Mouse (Mus musculus) hematopoietic stem cell, adult 5-6 weeks (primary cell): ENCODE results near the gene Cklf. TPM values are rescaled to one million over a fixed set of nuclear protein-coding genes. Genes with fewer than 3 reads are reported as not detected.

Experiments used
- total RNA-seq: library from RNA; stranded (forward); fragments of 172-1452, 232-1000 nt; gene quantifications from 2 replicates; pipeline ENCODE4 v1.2.3, GENCODE M21; 2017

The Cklf gene
- total RNA-seq, 1 experiment from 2014 or later = 23.2 TPM

Other genes starting within 250 kb of the Cklf start
- gene Cdh5, start 149.2 kb upstream of the Cklf start, total RNA-seq = not detected in 2 replicates
- gene Bean1, start 80.4 kb upstream of the Cklf start, total RNA-seq = not detected in 2 replicates
- 22.0 and 23.6 TPM in 2 replicates for gene Tk2, start 2.3 kb upstream of the Cklf start, total RNA-seq
- gene Cmtm2a, start 42.3 kb downstream of the Cklf start, total RNA-seq = not detected in 2 replicates
- not detected in 2 replicates for gene Gm45711, start 59.2 kb downstream of the Cklf start, total RNA-seq
- gene Cmtm1, start 59.3 kb downstream of the Cklf start, total RNA-seq = not detected in 2 replicates
- not detected in 2 replicates for gene Gm11020, start 70.7 kb downstream of the Cklf start, total RNA-seq
- not detected in 2 replicates for gene Cmtm2b, start 71.4 kb downstream of the Cklf start, total RNA-seq
- gene Cmtm3, start 88.5 kb downstream of the Cklf start, total RNA-seq = 12.1 and 12.9 TPM in 2 replicates
- gene Cmtm4, start 144.9 kb downstream of the Cklf start, total RNA-seq = 3.7 and 4.4 TPM in 2 replicates
- gene Dync1li2, start 192.2 kb downstream of the Cklf start, total RNA-seq = 74.0 and 74.4 TPM in 2 replicates